Mouse (Mus musculus): Measurements from ENCODE around the gene Stk10.
"Not testable (repeated sequence)": the region's sequence is repeated elsewhere in the genome, so short reads cannot be mapped to it uniquely, and the experiment has no call there.

Gene Stk10

GRCm38 (mm10) chr11:32532765-32533481 lies at the start of gene Stk10:
Gene Stk10 (plus strand): TSS chr11:32533305.
- DNase-seq (ENCODE audit: low read depth) = peak; percentile 86

GRCm38 (mm10) chr11:32485290-32485689 lies 47.8 kb upstream of the Stk10 start:
- peak; percentile 74 for DNase-seq (ENCODE audit: low read depth)

- peak; percentile 59 for DNase-seq (ENCODE audit: low read depth)
These were observed 46.5 kb upstream of the Stk10 start for GRCm38 (mm10) chr11:32486621-32487020.

- peak; percentile 54 for DNase-seq (ENCODE audit: low read depth)
These were observed 45.6 kb upstream of the Stk10 start for GRCm38 (mm10) chr11:32487501-32487900.

- no peak for DNase-seq (ENCODE audit: low read depth)
These were observed 44.8 kb upstream of the Stk10 start for GRCm38 (mm10) chr11:32488344-32488743.

GRCm38 (mm10) chr11:32488808-32489670 lies 44.1 kb upstream of the Stk10 start:
- DNase-seq (ENCODE audit: low read depth) = peak; percentile 57

GRCm38 (mm10) chr11:32491079-32491478 lies 42.0 kb upstream of the Stk10 start:
- no peak for DNase-seq (ENCODE audit: low read depth)

- DNase-seq (ENCODE audit: low read depth) = no peak
These were observed 39.8 kb upstream of the Stk10 start for GRCm38 (mm10) chr11:32493312-32493711.

GRCm38 (mm10) chr11:32495283-32495682 lies 37.8 kb upstream of the Stk10 start:
- DNase-seq (ENCODE audit: low read depth) = no peak

GRCm38 (mm10) chr11:32498757-32499535 lies 34.2 kb upstream of the Stk10 start:
- no peak for DNase-seq (ENCODE audit: low read depth)

GRCm38 (mm10) chr11:32499931-32500330 lies 33.2 kb upstream of the Stk10 start:
- no peak for DNase-seq (ENCODE audit: low read depth)

GRCm38 (mm10) chr11:32503711-32504110 lies 29.4 kb upstream of the Stk10 start:
- no peak for DNase-seq (ENCODE audit: low read depth)

- no peak for DNase-seq (ENCODE audit: low read depth)
These were observed 27.9 kb upstream of the Stk10 start for GRCm38 (mm10) chr11:32505091-32505739.

- peak; percentile 22 for DNase-seq (ENCODE audit: low read depth)
These were observed 22.2 kb upstream of the Stk10 start for GRCm38 (mm10) chr11:32510930-32511329.

GRCm38 (mm10) chr11:32514853-32515252 lies 18.3 kb upstream of the Stk10 start:
- not testable (repeated sequence) for DNase-seq (ENCODE audit: low read depth)

- no peak for DNase-seq (ENCODE audit: low read depth)
These were observed 17.0 kb upstream of the Stk10 start for GRCm38 (mm10) chr11:32516091-32516490.

- DNase-seq (ENCODE audit: low read depth) = no peak
These were observed 16.0 kb upstream of the Stk10 start for GRCm38 (mm10) chr11:32516916-32517712.

- DNase-seq (ENCODE audit: low read depth) = no peak
These were observed 14.3 kb upstream of the Stk10 start for GRCm38 (mm10) chr11:32518770-32519169.

GRCm38 (mm10) chr11:32519354-32519753 lies 13.8 kb upstream of the Stk10 start:
- DNase-seq (ENCODE audit: low read depth) = no peak

GRCm38 (mm10) chr11:32521246-32521645 lies 11.9 kb upstream of the Stk10 start:
- DNase-seq (ENCODE audit: low read depth) = no peak

All from 416B (cell line).